Mouse (Mus musculus): ENCODE measurements around the gene Col6a1. TPM values are rescaled to one million over a fixed set of nuclear protein-coding genes. Genes with fewer than 3 reads are reported as not detected.

The Col6a1 gene
- polyA plus RNA-seq, 1 experiment from 2014 or later: 5.9 TPM

DNA sequence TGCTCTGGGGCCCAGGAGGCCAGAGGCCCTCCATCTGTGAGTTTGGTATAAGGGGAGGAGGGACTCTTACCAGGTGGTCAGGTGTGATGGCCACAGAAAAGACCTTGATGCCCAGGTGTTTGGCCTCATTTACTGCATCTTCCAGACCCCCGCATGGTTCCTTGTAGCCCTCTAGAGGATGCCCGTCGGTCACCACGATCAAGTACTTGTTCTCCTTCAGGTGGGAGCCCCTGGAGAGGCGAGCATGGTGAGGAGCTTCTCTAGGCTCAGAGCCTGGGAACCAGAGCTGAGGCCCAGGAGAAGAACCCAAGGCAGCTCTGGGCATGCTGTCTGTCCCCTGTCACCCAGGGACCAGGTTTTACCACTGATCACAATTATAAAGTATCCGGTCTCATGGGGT, 4.2 kb downstream of the Col6a1 start:
- H3K27me3 ChIP-seq: no peaks in the 10 kb centered on the region
- H3K36me3 ChIP-seq (ENCODE audit: poor library complexity, severe bottlenecking): no peaks in the 10 kb centered on the region
- ATAC-seq: no peak
- no peak overlapping the region for H3K9ac ChIP-seq
- H3K4me2 ChIP-seq: no peak overlapping the region
- no peaks in the 10 kb centered on the region for H3K4me1 ChIP-seq
- no peak overlapping the region for H3K27ac ChIP-seq
- H3K4me3 ChIP-seq: no peak overlapping the region
- 94% methylated on average over 6 of the region's 6 CpGs for WGBS
- no peaks in the 10 kb centered on the region for H3K9me3 ChIP-seq (replicated peaks)

DNA sequence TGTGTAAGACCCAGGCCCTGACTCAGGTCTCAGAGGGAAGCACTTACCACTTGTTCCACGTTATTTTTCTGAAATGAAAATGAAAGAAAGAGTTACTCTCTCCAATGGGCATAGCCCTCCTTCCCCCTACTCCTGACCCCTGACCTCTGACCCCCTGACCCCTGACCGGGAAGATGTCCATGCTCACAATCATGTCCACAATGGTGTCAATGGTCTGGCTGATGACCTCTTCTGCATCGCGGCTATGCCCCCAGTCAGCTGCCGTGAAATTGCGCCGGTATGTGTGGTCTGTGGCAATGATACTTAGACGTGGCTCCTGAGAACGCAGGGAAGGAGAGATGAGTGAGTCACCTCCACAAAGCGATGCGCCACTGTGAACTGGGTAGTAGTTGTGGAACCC, 4.8 kb downstream of the Col6a1 start:
- Histone ChIP-seq H3K9ac (no peak overlapping the region), H3K4me3 (no peak overlapping the region)
- ATAC-seq: no peak

DNA sequence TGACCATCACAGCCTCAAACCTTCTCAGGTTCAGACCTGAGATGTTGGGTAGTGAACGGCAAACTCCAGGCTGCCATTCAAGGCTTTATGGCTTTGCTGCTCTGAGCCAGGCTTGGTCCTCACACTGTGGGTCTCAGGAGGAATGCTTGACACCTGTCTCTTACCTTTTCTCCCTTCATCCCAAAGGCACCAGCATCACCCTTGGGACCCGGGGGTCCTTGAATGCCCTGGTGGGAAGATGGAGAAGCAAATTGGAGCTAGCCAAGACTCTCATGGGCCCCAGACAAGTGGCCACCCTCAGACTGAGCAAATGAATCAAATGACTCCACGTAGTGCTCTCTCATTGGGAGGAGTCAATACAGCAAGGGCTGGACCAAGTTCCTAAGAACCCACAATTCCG, 8.3 kb downstream of the Col6a1 start:
- H3K36me3 ChIP-seq (ENCODE audit: poor library complexity, severe bottlenecking): no peaks in the 10 kb centered on the region
- H3K27me3 ChIP-seq: no peaks in the 10 kb centered on the region

More for the DNA sequence above, 4.8 kb downstream of the Col6a1 start:
- 88% methylated on average over 11 of the region's 11 CpGs for WGBS
- no peaks in the 10 kb centered on the region for H3K36me3 ChIP-seq (ENCODE audit: poor library complexity, severe bottlenecking)
- H3K27ac ChIP-seq: no peak overlapping the region
- H3K4me1 ChIP-seq: no peaks in the 10 kb centered on the region
- no peaks in the 10 kb centered on the region for H3K27me3 ChIP-seq
- no peaks in the 10 kb centered on the region for H3K9me3 ChIP-seq (replicated peaks)
- no peak overlapping the region for H3K4me2 ChIP-seq

DNA sequence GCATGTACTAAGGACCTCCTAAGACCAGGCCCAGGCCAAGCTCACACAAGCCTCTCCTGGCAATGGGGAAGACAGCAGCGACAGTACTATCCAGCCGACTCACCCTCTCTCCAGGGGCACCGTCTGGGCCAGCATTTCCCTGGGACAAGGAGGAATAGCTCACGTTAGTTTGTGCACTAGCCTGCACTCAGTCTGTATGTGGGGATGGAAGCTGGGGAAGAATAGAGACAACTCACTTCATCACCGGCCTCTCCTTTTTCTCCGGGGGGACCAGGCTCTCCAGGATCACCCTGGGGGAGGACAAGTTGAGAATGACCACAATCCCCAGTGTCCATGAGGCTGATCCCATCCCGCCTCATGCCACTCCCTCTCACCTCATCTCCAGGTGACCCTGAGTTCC, 8.9 kb downstream of the Col6a1 start:
- H3K4me1 ChIP-seq: no peaks in the 10 kb centered on the region
- H3K36me3 ChIP-seq (ENCODE audit: poor library complexity, severe bottlenecking): no peaks in the 10 kb centered on the region
- no peak overlapping the region for H3K4me2 ChIP-seq
- H3K27me3 ChIP-seq: no peaks in the 10 kb centered on the region
- H3K9me3 ChIP-seq (replicated peaks): no peaks in the 10 kb centered on the region
- H3K4me3 ChIP-seq: no peak overlapping the region
- ATAC-seq: no peak
- H3K27ac ChIP-seq: no peak overlapping the region
- no peak overlapping the region for H3K9ac ChIP-seq
- WGBS: 89% methylated on average over 7 of the region's 7 CpGs

More for the DNA sequence above, 8.3 kb downstream of the Col6a1 start:
- H3K4me2 ChIP-seq: no peak overlapping the region
- H3K9me3 ChIP-seq (replicated peaks): no peaks in the 10 kb centered on the region
- no peak for ATAC-seq
- H3K9ac ChIP-seq: no peak overlapping the region
- no peak overlapping the region for H3K4me3 ChIP-seq
- H3K27ac ChIP-seq: no peak overlapping the region
- 93% methylated on average over 4 of the region's 4 CpGs for WGBS
- H3K4me1 ChIP-seq: no peaks in the 10 kb centered on the region

DNA sequence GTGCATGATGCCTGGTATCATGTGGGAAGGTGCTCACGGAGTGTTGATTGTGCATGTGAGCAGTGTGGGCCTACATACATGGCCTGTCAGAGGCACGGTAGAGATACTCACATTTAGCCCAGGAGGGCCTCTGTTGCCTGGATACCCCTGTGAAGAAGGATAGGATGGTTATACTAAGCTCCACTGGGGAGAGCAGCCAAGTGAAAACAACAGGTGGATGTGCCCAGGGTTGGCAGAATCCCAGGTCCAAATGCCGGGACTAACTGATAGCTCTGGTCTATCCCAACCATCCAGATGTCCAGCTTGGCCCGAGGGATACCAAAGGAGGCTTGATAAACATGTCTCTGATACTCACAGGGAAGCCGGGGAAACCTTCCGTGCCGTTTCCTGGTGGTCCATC, 11.7 kb downstream of the Col6a1 start:
- Histone ChIP-seq H3K27me3 (no peaks in the 10 kb centered on the region), H3K4me3 (no peak overlapping the region), H3K9me3 (replicated peaks) (no peaks in the 10 kb centered on the region), H3K27ac (no peak overlapping the region), H3K4me1 (no peaks in the 10 kb centered on the region), H3K4me2 (no peak overlapping the region), H3K36me3 (ENCODE audit: poor library complexity, severe bottlenecking) (no peaks in the 10 kb centered on the region), H3K9ac (no peak overlapping the region)
- WGBS: 81% methylated on average over 7 of the region's 7 CpGs
- no peak for ATAC-seq

DNA sequence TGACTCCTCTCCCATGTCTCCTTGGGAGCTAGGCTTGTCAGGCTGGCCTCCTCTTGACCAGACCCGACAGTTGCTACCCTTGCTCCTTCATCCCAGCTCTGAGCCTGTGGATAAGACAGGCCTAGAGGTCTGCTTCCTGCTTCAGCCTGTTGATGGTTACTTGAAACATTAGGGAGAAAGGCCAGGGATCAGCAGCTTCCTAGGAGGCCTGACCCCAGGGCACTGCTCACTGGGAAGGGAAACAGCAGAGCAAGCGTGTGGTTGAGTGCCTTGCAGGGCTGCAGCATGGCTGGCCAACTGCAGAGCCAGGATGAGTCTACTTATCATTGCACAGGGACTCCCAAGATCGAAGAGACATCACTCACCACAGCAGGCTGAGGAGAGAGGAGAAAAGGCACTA, 13.5 kb downstream of the Col6a1 start:
- no peak overlapping the region for H3K4me3 ChIP-seq
- H3K27ac ChIP-seq: no peak overlapping the region
- H3K9me3 ChIP-seq (replicated peaks): no peaks in the 10 kb centered on the region
- H3K4me1 ChIP-seq: no peaks in the 10 kb centered on the region
- no peaks in the 10 kb centered on the region for H3K27me3 ChIP-seq
- no peaks in the 10 kb centered on the region for H3K36me3 ChIP-seq (ENCODE audit: poor library complexity, severe bottlenecking)
- H3K9ac ChIP-seq: no peak overlapping the region
- no peak overlapping the region for H3K4me2 ChIP-seq
- ATAC-seq: no peak
- WGBS: 85% methylated on average over 3 of the region's 3 CpGs

DNA sequence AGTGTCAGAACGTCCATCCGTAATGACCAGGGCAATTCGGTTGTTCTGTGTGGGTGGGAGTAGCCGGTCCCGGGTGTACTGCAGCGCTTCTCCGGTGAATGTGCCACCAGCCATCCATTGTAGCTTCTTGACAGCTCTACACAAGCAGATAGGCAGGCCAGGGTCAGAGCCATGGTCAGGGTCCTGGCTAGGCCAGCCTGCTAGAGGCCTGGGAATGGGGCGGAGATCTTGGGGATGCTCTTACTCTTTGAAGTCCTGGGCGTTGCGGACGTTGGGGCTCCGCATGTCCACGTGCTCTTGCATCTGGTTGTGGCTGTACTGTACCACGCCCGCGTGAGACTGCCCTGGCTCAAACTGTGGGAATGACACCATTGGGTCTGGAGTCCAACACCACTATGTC, 14.6 kb downstream of the Col6a1 start:
- H3K27me3 ChIP-seq: no peaks in the 10 kb centered on the region
- H3K4me1 ChIP-seq: no peaks in the 10 kb centered on the region
- ATAC-seq: no peak
- H3K4me2 ChIP-seq: no peak overlapping the region
- H3K4me3 ChIP-seq: no peak overlapping the region
- 96% methylated on average over 16 of the region's 16 CpGs for WGBS
- no peak overlapping the region for H3K9ac ChIP-seq
- H3K36me3 ChIP-seq (ENCODE audit: poor library complexity, severe bottlenecking): no peaks in the 10 kb centered on the region
- H3K27ac ChIP-seq: no peak overlapping the region
- no peaks in the 10 kb centered on the region for H3K9me3 ChIP-seq (replicated peaks)

DNA sequence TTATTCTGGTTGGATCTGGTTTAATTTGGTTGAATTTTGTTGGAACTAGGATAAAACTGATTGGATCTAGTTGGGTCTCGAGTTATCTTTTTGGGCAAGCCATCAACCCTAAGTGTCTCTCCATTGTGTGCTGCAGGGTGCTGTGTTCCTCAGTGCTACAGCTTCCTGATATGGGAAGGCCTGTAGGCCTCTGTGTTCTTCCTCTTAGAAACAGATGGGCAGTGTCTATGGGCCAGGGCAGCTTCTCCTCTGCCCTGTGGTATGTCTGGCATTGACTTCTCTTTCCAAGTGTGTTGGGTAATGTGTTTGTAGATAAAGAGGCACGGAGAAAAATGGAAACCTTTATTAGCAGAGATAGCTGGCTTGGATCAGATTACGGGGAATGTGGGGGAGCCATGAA, 17.5 kb downstream of the Col6a1 start:
- 85% methylated on average over 3 of the region's 3 CpGs for WGBS
- no peak overlapping the region for H3K4me2 ChIP-seq
- no peak overlapping the region for H3K4me3 ChIP-seq
- no peak overlapping the region for H3K9ac ChIP-seq
- H3K36me3 ChIP-seq (ENCODE audit: poor library complexity, severe bottlenecking): no peaks in the 10 kb centered on the region
- no peaks in the 10 kb centered on the region for H3K27me3 ChIP-seq
- H3K4me1 ChIP-seq: no peaks in the 10 kb centered on the region
- no peak overlapping the region for H3K27ac ChIP-seq
- no peaks in the 10 kb centered on the region for H3K9me3 ChIP-seq (replicated peaks)
- no peak for ATAC-seq

DNA sequence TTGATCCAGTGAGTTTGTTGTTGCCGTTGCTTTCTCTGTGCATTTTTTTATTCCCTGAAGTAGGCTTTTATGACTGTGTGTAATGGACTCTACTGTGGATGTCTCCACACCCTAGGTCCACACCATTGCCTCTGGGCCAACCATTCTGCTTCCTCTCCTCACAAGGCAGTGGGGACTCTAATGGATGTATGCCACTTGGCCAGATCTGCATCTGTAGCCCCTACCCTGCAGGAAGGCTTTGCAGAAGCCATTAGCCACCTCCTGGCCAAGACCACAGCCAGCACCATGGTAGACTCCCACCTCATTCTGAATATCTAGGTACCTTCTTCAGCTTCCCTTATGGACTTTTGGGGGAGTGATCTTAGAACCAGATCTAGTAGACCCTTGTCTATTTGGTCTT, 18.4 kb downstream of the Col6a1 start:
- H3K4me1 ChIP-seq: no peaks in the 10 kb centered on the region
- H3K9ac ChIP-seq: no peak overlapping the region
- no peak overlapping the region for H3K27ac ChIP-seq
- no peaks in the 10 kb centered on the region for H3K36me3 ChIP-seq (ENCODE audit: poor library complexity, severe bottlenecking)
- no peak overlapping the region for H3K4me2 ChIP-seq
- no peak overlapping the region for H3K4me3 ChIP-seq
- WGBS: 100% methylated on average over 1 of the region's 1 CpGs
- no peaks in the 10 kb centered on the region for H3K27me3 ChIP-seq
- no peak for ATAC-seq
- no peaks in the 10 kb centered on the region for H3K9me3 ChIP-seq (replicated peaks)

DNA sequence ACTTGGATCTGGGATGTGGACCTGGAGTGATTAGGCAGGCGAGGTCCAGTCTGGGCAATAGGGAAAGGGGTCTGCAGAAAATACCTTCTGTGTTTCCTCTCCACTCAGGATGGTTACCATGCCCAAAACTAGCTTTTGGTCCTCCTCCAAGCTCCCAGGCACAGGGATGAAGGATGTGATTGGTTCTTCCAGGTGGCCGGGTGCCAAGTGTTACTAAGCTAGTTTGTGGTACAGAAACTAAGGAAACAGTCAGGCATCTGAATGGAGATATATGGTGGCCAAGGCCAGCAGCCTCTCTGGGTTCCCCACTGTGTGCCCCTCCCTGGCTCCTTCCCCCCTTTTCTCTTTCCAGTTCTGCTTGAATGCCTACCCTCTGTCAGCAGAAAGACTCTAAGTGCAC, 19.0 kb downstream of the Col6a1 start:
- no peaks in the 10 kb centered on the region for H3K36me3 ChIP-seq (ENCODE audit: poor library complexity, severe bottlenecking)
- no peaks in the 10 kb centered on the region for H3K4me1 ChIP-seq
- H3K27me3 ChIP-seq: no peaks in the 10 kb centered on the region
- H3K9me3 ChIP-seq (replicated peaks): no peaks in the 10 kb centered on the region
- H3K9ac ChIP-seq: no peak overlapping the region
- ATAC-seq: no peak
- no peak overlapping the region for H3K27ac ChIP-seq
- no peak overlapping the region for H3K4me3 ChIP-seq
- 92% methylated on average over 2 of the region's 2 CpGs for WGBS
- no peak overlapping the region for H3K4me2 ChIP-seq

DNA sequence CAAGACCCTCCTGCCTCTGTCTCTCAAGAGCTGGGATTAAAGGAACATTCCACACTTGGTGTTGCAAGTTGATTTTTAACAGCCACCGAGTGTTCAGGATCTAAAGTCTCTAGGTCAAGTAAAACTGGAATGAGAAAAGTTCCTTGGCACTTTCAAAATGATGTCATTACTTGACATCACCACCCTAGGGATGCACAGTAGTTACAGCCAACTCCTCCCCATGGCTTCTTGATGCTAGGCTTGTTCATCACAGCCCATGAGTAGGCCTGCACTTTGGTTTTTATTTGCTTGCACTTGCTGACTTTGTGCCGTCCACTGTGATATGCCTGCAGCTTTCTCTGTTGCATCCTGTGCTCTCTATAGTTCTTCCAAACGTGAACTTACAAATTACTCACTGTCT, 21.6 kb downstream of the Col6a1 start:
- Histone ChIP-seq H3K9ac (no peak overlapping the region), H3K4me2 (no peak overlapping the region), H3K4me1 (no peaks in the 10 kb centered on the region), H3K36me3 (ENCODE audit: poor library complexity, severe bottlenecking) (no peaks in the 10 kb centered on the region), H3K27me3 (no peaks in the 10 kb centered on the region), H3K4me3 (no peak overlapping the region), H3K9me3 (replicated peaks) (no peaks in the 10 kb centered on the region), H3K27ac (no peak overlapping the region)
- no peak for ATAC-seq
- 73% methylated on average over 3 of the region's 3 CpGs for WGBS

DNA sequence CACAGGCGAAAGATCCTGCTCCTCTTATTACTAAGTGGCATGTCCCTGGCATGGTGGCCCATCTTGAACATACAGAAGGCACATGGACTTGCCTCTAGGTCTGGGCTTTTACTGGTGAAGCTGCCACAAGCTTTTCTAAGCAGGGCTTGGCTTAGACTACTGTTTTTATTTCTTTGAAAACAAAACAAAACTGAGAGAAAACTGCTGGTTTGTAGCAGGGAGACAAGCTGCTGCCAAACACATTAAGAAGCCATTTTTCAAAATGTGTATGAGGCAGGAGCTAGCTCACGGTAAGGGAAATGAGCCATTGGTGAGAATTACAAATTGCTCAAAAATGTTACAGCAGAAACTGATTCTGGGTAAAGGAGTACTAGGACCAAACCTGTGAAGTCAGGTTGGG, 24.5 kb downstream of the Col6a1 start:
- H3K4me2 ChIP-seq: no peak overlapping the region
- no peaks in the 10 kb centered on the region for H3K36me3 ChIP-seq (ENCODE audit: poor library complexity, severe bottlenecking)
- H3K27me3 ChIP-seq: no peaks in the 10 kb centered on the region
- H3K4me1 ChIP-seq: no peaks in the 10 kb centered on the region
- no peak overlapping the region for H3K27ac ChIP-seq
- WGBS: 86% methylated on average over 2 of the region's 2 CpGs
- no peak overlapping the region for H3K9ac ChIP-seq
- H3K4me3 ChIP-seq: no peak overlapping the region
- ATAC-seq: no peak
- no peaks in the 10 kb centered on the region for H3K9me3 ChIP-seq (replicated peaks)

DNA sequence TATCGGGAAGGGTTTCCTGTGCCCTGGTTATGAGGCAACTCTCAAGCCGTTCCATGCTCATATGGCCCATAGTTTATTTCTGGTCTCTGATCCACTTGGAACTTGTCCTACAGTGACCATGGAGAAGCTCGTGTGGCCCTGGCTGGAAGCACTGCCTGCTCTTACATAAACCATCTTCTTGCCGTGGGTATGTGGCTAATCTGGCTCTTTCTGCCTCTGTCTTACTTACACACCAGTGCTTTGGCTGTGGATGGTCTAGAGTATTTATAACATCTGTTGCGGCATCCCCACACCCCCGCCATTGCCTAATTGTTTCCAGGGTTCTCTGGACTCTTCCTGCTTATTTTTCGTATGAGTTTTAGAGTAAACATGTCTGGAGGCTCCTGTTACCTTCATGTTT, 26.2 kb downstream of the Col6a1 start:
- ATAC-seq: no peak
- Histone ChIP-seq H3K27ac (no peak overlapping the region), H3K4me3 (no peak overlapping the region), H3K36me3 (ENCODE audit: poor library complexity, severe bottlenecking) (no peaks in the 10 kb centered on the region), H3K9ac (no peak overlapping the region), H3K9me3 (replicated peaks) (no peaks in the 10 kb centered on the region), H3K4me1 (no peaks in the 10 kb centered on the region), H3K27me3 (no peaks in the 10 kb centered on the region), H3K4me2 (no peak overlapping the region)
- 92% methylated on average over 7 of the region's 7 CpGs for WGBS
